Mouse (Mus musculus) urinary bladder, postnatal 10 days (tissue): ENCODE results near the gene Dntt.

Experiments
- DNase-seq: peaks from one replicate; pipeline ENCODE4 v3.0.0; 2022; ENCODE audit warnings: low spot score

Dntt gene

DNA sequence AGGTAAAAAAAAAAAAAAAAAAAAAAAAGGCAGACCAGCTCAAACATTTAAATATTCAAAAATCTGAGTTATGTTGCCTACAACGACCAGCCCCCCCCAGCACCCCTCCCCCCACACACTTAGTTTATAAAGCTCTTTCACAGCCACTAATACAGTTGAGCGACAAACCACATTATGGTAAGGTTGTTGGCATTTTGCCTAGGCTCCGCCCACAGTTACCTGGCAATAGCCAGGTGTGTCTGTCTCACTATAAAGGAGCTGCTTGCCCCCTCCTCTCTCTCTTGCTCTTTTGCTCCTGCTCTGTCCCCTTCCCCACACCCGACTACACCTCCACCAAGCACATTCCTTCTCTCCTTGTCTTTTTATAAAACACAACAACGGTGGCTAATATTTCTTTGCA lies 17.4 kb upstream of the Dntt start:
- no peak for DNase-seq

DNA sequence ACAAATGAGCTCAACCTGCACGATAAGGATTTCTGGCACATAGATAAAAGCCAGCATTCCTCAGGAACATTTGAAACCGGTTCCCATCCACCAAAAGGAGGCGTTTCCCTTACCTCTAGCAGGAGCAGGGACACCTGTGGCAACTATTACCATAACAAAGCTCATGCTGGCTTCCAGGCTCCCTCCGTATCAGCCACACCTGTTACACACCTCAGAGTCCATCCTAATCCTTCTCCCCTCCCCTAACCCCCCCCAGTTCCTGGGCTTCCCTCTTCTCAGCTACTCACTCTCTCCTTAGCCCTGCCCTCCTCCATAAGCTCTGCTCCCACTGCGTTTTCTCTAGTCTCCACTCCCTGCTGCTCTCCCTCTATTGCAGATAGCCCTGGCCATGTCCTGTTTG lies 15.5 kb upstream of the Dntt start:
- DNase-seq, result no peak

DNA sequence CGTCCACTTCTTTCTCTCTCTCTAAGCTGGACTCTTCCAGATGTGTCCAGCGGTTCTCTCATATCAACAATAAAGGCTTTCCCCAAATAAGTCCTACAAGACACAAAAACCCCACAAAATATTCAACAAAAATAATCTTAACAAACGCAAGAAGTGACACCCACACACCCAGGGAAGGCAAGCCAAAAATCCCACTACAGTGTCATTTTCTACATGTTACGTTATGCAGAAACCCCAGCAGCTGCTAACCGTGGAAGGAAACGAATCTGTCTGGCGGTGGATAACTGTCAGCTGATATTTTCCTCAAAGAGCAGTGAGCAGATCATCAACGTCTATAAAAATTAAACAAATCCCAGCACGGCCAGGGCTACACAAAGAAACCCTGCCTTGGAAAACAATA lies 15.1 kb upstream of the Dntt start:
- no peak for DNase-seq

DNA sequence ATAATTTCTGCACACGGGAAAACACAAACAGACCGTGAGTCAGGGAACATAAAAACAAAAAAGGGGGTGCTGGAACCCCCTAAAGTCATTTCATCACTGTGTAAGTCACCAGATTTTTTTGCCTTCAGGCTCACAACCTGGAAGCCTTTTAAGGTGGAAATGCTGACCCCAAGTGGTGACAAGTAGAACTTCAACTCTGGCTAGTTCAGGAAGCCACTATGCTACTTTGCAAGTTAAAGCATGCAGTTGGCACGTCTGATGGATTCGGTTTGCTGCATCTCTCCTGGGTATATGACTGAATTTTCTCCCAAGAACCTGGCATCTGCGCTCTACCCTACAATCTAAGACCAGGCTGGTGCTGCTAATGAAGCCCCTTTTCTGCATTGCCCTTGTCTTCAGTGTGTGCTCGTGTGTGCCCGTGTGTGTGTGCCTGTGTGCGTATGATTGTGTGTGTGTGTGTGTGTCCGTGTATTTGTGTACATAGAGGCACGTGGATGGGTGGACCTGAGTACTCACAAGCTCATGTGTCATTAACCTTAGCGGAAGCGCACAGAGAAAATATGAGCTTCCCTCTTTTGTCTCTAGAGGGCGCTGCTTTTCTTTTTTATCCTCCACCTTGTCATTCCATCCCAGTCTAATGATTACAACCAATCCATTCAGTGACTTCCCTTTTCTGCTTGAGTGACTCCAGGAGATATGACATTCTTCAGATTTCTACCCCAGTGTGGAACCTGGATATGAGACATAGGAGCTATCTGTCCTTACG lies 12.9 kb upstream of the Dntt start:
- no peak for DNase-seq

DNA sequence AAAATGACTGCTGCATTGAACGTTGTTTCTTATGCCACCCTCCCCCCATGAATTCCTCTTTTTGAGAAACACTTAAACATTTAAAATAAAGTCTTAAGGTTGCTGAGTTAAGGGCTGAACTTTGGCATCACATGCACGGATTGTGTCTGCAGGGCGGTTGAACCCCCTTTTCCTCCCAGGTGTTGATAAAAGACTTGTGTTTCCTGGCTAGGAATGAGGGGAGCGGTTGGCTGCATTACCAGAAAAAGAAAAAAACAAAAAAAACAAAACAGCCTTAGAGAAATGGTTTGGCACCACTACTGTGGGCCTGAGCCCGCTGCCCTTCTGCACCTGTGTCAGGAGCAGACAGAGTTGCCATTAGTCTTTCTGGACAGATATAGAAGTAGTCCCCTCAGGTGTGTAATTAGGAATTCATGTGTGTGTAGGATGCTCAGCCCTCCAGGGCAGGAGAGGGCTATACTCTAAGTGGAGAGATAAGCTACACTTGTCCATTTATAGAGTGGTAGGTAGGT lies 9.9 kb upstream of the Dntt start:
- DNase-seq, result no peak

DNA sequence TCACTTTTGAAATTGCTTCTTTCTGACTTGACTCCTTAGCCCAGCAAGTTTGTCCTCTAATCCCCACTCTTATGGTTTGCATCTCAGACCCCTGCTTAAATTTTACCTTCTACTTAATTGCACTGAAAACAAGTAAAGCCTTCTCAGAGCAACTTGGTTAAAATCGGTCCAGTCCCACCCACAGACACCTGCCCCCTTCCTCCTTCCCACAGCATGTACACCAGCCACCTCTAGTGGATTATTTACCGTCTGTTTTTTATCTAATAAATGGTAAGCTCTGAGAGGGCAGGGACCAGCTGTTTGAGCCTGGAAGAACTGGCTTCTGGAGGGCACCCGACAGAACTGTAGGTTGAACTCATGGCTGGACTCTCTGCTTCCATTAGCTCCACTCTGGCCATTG lies 8.5 kb upstream of the Dntt start:
- no peak for DNase-seq

DNA sequence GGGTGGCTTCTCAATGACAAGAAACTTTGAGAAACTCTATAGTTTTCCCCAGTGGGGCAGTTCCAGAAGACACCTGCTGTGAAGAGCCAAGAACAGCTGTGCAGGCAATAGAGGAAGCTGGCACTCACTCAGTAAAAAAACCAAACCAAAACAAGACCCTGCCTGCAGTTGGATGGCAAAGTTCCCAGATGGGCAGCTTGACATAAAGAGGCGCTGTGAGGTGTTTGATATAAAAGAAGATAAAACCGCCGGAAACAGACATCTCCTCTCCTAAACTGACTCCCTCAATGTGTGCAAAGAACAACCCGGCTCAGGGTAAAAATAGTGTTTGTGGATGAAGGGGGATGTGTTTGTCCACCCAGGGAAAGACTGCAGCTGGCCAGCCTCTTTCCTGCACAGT lies 6.8 kb upstream of the Dntt start:
- no peak for DNase-seq

DNA sequence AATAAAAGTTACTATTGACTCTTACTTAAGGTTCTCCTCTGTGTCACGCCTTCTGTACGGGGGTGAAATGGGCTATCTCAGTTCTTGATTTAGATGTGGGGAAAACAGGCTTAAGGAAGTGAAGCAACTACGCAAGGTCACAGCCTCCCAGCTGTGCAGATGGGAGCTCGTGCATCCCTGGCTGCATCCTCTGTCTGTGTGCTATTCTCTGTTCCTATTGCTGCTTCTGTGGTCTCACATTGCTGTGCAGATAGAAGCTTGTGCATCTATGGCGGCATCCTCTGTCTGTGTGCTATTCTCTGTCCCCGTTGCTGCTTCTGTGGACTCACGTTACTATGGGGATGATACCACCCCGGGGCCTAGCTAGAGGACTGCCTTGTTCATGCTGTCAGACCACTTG lies 2.5 kb upstream of the Dntt start:
- DNase-seq, result no peak

DNA sequence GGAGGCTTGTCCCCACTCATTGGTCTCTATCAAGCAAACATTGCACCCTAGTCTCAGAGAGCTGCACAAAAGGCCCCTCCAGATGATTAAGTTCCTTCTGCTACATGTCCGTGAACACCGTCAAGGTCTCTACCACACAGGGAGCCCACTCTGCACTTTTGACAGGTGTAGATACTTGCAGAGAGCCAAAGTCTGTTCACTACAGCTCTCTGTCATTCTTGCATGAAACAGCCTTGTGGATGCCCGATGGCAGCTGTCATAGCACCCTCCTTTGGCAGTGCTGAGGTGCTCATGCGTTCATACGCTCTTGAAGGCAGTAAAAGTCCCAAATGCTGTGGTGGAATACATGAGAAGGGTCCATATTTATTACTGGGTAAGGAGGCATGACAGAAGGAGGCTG lies 2.1 kb upstream of the Dntt start:
- no peak for DNase-seq

DNA sequence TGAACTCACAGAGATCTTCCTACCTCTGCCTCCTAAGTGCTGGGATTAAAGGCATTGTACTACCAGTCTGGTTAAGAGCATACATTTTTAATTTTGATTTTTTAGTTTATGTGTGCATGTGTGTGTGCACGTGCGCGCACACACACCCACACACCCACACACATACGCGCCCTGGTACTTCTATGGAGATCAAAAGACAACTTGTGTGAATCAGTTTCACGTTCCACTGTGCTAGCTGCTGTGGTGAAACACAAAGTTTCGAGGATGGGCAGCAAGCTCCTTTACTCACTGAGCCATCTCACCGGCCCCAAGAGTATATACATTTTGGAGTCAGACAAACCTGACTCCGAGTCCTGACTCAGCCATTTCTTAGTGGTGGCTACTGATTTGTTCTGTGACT lies 1.5 kb upstream of the Dntt start:
- no peak for DNase-seq

DNA sequence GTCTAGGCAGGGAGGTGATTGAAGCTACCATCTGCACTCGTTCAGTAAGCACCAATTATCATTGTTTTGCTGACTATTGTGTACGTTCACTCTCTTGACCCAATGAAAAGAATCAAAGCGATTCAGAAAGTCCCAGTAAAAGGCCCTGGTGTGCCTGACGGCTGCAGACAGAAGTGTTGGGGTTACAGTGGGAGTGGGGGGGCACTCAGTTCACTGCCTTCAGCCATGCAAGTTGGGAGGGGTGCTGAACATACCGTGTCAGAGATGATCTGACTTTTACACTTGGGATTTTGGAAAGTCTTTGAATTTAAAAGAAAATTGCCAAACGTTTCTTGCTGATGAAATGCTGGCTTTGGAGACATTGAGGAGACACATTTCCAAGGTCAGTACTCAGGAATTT lies 1.1 kb downstream of the Dntt start:
- no peak for DNase-seq

DNA sequence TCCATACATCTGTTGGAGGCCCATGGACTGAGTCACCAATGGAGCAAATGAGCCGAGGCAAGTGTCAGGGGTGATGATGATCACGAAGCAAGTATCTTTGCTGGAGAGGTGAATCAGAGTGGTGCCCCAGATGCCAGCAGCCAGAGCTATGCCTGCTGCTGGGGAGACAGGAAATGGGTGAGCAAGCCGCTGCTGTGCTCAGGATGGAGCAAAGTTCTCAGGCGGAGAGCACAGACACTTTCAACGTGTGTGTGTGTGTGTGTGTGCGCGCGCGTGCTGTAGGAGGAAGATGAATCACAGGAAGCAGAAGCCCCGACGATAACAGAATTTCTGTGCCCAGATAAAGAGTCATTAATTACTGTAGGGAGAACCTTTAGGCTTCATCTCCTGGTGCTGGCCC lies 1.9 kb downstream of the Dntt start:
- DNase-seq, result no peak

DNA sequence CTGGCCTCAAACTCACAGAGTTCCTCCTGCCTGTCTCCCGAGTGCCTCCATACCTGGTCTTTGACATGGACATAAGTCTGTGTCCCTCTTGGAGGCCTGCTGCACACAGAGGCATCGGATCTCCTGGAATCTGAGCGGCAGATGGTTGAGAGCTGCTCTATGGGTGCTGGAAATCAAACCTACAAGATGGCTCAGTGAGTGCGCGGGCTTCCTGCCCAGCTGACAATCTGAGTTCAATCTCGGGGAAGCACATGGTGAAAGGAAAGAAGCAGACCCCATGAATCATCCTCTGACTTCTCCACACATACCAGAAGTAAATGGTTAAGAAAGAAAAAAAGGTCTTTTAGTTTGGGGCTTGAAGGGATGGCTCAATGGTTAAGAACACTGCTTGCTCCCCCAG lies 2.8 kb downstream of the Dntt start:
- no peak for DNase-seq

DNA sequence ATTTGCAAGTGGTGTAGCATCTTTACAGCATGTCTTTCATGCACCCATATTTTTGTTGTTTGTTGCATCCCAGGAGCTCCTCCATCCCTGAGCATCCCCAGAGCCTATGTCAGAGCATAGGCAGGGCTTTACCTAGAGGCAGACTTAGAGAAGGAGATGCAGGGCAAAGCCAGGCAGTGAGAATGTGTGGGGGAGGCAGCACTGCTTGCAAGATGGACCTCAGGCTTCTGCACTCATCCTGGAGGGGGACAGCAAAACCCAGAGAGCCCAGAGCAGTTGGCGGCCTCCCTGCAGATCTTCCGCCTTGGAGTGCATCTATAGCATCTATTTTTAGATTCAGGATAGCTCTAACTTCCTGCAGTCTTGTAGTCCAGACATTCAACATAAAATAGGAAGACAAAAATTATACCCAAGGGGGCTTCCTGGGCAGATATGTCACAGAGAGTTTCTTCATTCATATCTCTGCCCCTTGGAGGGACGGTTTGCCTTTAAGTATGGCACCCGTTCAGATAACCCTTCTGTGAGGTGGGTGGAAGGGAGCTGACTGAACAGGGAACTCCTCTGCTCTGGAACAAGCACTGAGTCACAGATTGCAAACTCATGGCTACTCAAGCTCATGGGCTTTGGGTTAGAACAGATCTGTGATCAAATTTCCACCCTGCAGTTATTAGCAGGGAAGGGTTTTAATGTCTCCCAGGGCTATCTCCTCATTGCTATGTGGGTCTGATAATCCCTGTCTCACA lies 6.9 kb downstream of the Dntt start:
- DNase-seq, result no peak

DNA sequence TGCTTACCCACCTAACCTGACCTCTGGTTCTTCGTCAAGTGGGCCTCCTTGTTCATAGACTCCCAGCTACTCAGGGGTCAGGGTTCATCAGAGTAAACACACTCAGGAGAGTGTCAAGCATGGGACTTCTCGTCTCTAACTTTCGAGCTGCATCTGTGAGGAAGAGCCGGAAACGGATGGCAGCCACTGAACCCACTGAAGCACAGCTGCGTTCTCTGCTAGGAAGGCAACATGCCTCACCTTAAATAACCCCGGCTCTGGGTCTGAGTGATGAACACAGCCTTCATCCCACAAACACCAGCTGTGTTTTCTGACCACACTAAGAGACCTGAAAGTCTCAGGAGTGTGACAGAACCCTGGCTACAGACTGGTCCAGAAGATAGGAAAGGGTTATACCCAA lies 10.0 kb downstream of the Dntt start:
- DNase-seq, result no peak

DNA sequence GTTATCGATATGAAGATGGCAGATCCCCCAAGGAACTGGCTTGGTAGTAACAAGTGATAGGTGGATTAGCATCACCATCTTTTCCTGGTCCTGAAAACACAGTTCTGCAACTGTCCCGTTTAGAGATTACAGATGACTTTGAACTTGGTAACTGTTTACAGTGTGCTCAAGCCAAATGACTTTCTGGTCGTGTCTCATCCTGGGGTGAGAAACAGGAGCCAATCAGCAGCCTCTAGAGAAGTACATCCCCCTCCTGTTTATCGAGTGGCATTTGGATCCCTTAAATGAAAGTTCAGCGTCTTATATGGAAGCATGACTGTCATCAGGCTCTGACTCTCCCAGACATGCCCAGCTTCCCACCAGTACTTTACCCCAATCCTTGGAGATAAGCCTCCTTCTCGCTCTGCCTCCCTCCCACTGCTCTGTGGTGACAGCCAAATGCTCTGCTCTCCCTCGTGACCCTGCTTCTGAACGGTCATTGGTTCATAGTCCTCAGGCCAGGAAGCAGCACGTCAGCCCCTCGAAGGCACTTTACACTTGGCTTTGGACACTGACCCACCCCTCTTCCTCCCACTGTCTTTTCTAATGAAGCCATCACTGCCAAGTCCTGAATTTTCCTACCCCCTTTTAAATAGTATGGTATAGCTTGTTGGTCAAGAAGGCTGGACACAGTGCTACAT lies 16.2 kb downstream of the Dntt start:
- no peak for DNase-seq

DNA sequence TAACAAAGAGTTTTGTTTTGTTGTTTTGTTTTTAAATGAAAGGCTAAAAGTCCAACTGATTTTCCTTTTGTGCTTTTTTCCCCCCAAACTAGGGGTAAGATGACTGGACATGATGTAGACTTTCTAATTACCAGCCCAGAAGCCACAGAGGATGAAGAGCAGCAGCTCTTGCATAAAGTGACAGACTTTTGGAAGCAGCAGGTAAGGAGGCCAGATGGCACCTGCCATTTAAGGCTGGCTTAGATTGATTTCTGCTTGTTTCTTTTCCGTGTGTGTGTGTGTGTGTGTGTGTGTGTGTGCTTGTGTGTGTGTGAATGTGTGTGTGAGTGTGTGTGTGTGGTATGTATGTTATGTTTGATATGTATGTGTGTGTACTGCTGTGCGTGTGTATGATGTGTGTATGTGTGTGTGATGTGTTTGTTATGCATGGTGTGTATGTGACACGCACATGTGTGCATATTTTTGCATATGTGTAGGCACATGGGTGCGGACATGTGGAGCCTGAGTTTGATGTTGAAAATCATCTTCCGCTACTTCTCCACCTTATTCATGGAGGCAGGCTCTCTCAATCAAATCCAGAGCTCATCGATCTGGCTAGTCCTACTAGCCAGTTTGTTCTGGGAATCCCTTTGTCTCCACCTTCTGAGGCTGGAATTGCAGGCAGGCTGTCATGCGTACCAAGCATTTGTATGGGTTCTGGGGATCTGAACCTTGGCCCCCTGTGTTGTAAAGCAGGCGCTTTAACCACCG lies 18.5 kb downstream of the Dntt start:
- no peak for DNase-seq

DNA sequence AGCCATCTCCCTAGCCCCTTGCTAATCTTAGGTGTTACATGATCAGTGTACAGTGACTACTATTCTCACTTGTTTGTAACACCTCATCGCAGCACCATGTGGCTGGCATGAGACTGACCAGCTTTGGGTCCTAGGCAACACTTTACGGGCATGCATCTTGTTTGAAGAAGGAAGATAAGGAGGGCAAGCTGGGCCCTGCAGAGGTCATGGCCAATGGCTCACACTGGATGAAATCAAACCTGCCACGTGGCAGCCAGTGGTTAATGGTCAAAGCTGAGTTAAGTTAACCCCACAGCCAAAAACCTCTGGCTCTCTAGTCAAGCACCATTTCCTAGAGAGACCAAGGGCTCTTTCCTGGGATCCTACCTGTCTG lies 19.1 kb downstream of the Dntt start:
- no peak for DNase-seq

DNA sequence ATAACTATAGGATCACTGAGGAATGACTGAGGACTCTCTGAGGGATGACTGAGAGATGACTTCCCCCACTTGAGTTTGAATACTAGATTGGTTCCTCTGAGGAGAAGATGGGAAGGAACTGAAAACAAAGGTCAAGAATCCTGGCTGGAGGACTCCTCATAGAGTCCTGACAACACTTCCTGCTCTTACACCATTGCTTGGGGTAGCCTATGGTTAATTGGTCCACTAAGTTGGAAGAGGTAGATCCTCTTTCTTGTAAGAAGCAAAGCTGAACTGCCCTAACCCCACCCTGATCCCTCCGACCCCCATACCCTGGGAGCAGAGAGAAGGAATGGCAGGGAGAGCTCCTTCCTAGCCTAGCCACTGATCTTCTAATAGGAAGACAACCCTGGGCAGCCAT lies 22.6 kb downstream of the Dntt start:
- DNase-seq, result no peak

DNA sequence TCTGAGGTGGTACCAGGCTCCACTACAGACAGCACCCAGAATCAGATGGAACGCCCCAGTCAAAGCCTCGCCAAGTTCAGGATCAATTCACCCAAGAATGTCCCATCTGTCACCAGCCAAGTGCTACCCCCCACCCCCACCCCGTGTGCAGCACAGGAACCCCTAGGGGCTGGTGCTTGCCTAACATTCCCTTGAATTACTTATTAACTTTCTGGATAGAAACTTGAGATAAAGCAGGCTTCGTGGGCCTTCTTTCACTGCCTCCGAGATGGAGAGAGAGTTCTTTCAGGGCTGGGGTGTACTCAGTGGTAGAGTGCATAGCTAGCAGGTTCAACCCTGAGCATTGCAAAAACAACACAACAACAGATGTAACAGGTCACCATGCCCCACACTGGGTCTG lies 23.2 kb downstream of the Dntt start:
- DNase-seq, result no peak

DNA sequence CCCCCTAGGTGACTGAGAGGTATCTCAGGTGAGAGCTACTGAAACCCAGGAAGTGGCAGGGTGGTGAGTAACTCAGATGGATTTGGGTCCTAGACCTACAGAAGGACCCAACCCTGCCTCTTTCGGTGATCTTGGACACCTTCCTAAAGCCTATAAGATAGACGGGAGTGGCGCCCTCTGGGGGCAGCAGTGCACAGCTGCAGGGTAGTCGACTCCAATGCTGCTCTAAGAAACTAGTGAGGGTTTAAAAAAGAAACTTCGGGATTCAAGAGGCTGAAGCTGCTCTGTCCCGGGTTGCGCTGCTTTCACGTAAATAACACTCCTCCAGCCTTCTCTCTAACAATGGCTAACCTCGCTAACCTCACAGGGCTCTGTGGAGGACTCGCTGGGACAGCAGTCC lies 24.5 kb downstream of the Dntt start:
- no peak for DNase-seq

DNA sequence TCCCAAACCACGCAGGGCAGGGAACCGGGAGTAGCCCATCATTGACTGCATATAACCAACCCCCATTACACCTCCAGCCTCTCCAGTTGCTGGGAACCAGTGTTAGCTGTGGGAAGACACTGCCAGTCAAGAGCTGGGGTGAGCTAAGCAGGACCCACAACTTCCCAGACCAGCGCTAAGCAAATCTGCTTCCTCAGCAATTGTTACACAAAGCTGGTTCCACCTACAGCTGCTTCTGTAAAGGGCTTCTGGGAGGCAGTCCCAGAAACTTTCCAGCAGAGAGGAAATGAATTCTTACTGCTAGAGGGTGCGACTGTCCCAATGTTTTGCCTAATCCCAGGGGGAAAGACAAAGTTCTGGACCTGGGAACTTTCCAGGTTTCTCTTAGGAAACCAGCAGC lies 25.6 kb downstream of the Dntt start:
- DNase-seq, result no peak

DNA sequence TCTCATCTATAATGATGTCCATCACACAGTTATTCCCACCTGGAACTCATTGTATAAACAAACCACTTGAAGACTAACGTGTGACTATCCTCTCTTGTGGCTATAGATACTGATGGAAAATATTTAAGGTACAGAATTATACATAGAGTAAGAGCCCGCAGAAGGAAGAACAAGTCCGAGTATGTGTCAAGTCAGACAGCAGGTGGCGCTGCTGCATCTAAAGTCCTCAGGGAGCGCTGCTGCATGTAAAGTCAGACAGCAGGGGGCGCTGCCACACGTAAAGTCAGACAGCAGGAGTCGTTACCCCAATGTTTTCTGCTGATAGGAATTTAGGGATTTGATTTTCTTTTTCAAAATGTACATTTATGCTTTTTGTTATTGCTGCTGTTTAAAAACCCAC lies 42.4 kb downstream of the Dntt start:
- peak; percentile 56 for DNase-seq
